Mouse (Mus musculus): ENCODE results near the gene Nhsl2.

GRCm38 (mm10) chrX:101954492-101954851 is 105.3 kb downstream of the Nhsl2 start:
- no peak for TF ChIP-seq CTCF (IDR thresholded peaks at IDR 0.05; ENCODE audit: extremely low read depth, insufficient read length, insufficient replicate concordance, low read depth, low read length)
- no peak for TF ChIP-seq POLR2A (IDR thresholded peaks at IDR 0.05; ENCODE audit: low read depth, low read length)

All from small intestine, adult 2 months (tissue).